Mouse (Mus musculus): Measurements from ENCODE around the gene Ykt6. TPM values are rescaled to one million over a fixed set of nuclear protein-coding genes. Genes with fewer than 3 reads are reported as not detected.

The Ykt6 gene
- polyA plus RNA-seq, 1 experiment from 2014 or later, result 16.6 TPM

DNA sequence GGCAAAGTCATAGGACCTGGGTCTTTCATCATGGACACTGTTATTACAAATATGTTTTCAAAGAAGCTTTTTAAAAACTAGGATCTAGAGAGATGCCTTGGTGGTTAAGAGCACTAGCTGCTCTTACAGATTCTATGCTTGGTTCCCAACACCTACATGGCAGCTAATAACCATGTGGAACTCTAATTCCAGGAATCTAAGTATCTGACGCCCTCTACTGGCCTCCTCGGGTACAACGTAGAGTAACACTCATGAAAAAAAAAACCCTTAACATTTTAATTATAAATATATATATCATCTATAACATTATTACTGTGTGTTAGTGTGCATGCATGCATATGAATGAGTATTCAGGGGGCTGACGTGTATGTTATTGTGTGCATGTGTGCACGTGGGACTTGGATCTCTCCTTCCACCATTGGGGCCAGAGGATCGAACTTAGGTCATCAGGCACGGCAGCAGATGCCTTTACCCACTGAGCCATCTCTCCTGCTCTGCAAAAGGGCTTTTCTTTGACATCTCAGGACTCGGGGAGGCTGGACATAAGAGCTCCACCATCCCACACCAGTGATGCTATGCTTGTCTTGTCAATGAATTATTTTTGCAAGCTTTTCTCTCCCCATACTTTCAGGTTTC is 2.2 kb upstream of the Ykt6 start:
- Histone ChIP-seq H3K4me1 (ENCODE audit: insufficient read depth) (peaks cover 21% of the 10 kb centered on the region), H3K27me3 (ENCODE audit: insufficient read depth, low read length) (no peaks in the 10 kb centered on the region), H3K36me3 (replicated peaks; ENCODE audit: insufficient read depth, low read length) (no peaks in the 10 kb centered on the region), H3K4me2 (ENCODE audit: low read depth, low read length) (no peak overlapping the region), H3K27ac (ENCODE audit: low read depth) (no peak overlapping the region), H3K9me3 (ENCODE audit: low read length) (no peaks in the 10 kb centered on the region), H3K4me3 (ENCODE audit: low read depth, low read length) (no peak overlapping the region), H3K9ac (replicated peaks) (no peak overlapping the region)
- WGBS (ENCODE audit: insufficient replicate concordance), result 37% methylated on average over 8 of the region's 8 CpGs
- ATAC-seq, result no peak
- DNase-seq, result peak; percentile 50
- peak; percentile 68 for TF ChIP-seq CTCF (IDR thresholded peaks at IDR 0.05; ENCODE audit: low read depth)
- no peak for TF ChIP-seq EP300 (IDR thresholded peaks at IDR 0.05; ENCODE audit: low read depth)

DNA sequence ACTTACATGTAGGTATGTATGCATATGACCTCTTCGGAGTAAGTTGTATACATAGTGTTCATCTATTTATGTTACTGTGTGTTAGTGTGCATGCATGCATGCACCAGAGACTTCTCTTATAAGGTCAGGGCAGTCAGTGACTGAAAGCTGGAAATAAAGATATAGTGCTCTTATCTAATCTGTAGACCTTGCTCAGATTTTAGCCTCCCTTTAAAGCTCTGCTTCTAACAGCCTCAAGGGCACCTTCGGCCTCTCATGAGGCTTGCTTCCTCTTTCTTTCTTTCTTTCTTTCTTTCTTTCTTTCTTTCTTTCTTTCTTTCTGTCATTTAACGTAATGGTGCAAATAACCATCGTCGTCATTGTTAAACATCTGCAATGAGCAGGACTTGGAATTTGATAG is 1.1 kb upstream of the Ykt6 start:
- H3K27ac ChIP-seq (ENCODE audit: low read depth), result no peak overlapping the region
- 62% methylated on average over 5 of the region's 5 CpGs for WGBS (ENCODE audit: insufficient replicate concordance)
- H3K4me2 ChIP-seq (ENCODE audit: low read depth, low read length), result peak overlapping the region; percentile 85
- no peak overlapping the region for H3K4me3 ChIP-seq (ENCODE audit: low read depth, low read length)
- peaks cover 6% of the 10 kb centered on the region for H3K36me3 ChIP-seq (replicated peaks; ENCODE audit: insufficient read depth, low read length)
- H3K9me3 ChIP-seq (ENCODE audit: low read length), result no peaks in the 10 kb centered on the region
- H3K4me1 ChIP-seq (ENCODE audit: insufficient read depth), result peaks cover 21% of the 10 kb centered on the region
- no peaks in the 10 kb centered on the region for H3K27me3 ChIP-seq (ENCODE audit: insufficient read depth, low read length)
- no peak for ATAC-seq
- no peak overlapping the region for H3K9ac ChIP-seq (replicated peaks)
- no peak for DNase-seq
- TF ChIP-seq EP300 (IDR thresholded peaks at IDR 0.05; ENCODE audit: low read depth) (no peak), CTCF (IDR thresholded peaks at IDR 0.05; ENCODE audit: low read depth) (no peak)

DNA sequence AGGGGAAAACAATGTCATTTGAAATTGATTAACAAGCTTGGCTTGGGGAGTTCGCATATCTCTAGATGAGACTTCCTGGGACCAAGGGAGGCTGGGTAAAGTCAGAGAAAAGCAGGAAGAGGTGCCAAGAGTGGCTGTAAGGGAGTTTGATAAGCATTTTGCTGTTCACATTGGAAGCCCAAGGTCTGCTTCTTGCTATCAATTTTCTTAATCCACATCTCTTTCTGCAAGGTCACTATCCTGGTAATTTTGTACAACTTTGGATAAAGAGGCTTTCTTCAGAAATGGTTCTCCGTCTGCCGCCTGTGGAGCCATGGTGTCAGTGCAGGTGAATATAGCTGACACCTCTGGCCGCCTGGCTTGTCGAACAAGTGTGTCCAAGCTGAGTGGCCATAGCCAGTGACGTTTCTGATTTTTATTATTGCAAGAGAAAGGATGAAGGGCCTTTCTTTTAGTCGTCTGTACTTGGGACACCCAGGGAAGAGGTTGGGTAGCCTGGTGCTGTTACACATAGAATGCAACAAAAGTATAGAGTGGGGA is 458 bp upstream of the Ykt6 start:
- Histone ChIP-seq H3K4me1 (ENCODE audit: insufficient read depth) (peaks cover 20% of the 10 kb centered on the region), H3K4me3 (ENCODE audit: low read depth, low read length) (peak overlapping the region; percentile 83), H3K4me2 (ENCODE audit: low read depth, low read length) (peak overlapping the region; percentile 85), H3K9ac (replicated peaks) (peak overlapping the region; percentile 91), H3K27me3 (ENCODE audit: insufficient read depth, low read length) (no peaks in the 10 kb centered on the region), H3K27ac (ENCODE audit: low read depth) (peak overlapping the region; percentile 95), H3K9me3 (ENCODE audit: low read length) (no peaks in the 10 kb centered on the region), H3K36me3 (replicated peaks; ENCODE audit: insufficient read depth, low read length) (peaks cover 8% of the 10 kb centered on the region)
- TF ChIP-seq CTCF (IDR thresholded peaks at IDR 0.05; ENCODE audit: low read depth) (peak; percentile 59), EP300 (IDR thresholded peaks at IDR 0.05; ENCODE audit: low read depth) (no peak)
- ATAC-seq (peak; percentile 80), DNase-seq (peak; percentile 62)
- WGBS (ENCODE audit: insufficient replicate concordance), result 5% methylated on average over 7 of the region's 7 CpGs

DNA sequence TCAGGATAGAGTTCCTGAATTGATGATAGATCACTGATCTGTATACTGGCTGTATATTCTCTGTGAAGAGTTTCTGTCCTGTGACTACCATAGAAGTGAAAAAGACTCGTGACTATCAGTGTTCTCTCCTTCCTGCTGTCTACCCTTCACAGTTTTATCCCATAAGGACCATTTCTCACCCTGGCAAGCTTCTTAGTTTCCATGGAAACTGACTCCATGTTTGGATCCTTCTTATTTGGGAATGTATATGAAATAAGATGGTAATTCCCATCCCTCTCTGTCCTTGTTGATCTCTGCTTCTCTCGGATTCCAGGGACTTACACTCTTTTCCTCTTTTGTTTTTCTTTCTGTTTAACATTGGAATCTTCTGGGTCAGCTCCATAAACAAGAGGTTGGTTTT is 4.6 kb downstream of the Ykt6 start:
- Histone ChIP-seq H3K27ac (ENCODE audit: low read depth) (no peak overlapping the region), H3K9ac (replicated peaks) (no peak overlapping the region), H3K36me3 (replicated peaks; ENCODE audit: insufficient read depth, low read length) (peaks cover 57% of the 10 kb centered on the region), H3K4me2 (ENCODE audit: low read depth, low read length) (no peak overlapping the region), H3K4me3 (ENCODE audit: low read depth, low read length) (no peak overlapping the region), H3K27me3 (ENCODE audit: insufficient read depth, low read length) (no peaks in the 10 kb centered on the region), H3K4me1 (ENCODE audit: insufficient read depth) (peaks cover 16% of the 10 kb centered on the region), H3K9me3 (ENCODE audit: low read length) (no peaks in the 10 kb centered on the region)
- WGBS (ENCODE audit: insufficient replicate concordance), result 77% methylated on average over 2 of the region's 2 CpGs
- TF ChIP-seq CTCF (IDR thresholded peaks at IDR 0.05; ENCODE audit: low read depth) (no peak), EP300 (IDR thresholded peaks at IDR 0.05; ENCODE audit: low read depth) (no peak)
- no peak for ATAC-seq
- no peak for DNase-seq

DNA sequence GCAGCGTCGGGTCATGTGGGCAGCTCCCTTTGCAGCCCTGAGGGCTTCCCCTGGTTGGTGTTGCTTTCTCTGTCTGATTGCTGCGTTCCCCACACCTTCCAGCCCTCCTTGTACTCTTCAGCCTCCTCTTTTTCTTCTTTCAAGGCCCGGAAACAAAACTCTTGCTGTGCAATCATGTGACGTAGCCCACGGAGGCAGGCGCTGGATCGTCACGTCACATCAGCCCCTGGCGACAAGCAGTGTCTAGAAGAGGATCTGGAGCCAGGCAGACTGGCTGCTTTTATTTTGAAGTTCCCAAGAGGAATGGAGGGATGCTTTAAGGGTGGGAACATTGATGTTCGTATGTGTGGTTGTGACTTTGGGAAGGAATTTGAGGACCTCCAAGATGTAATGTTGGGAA is 10.4 kb downstream of the Ykt6 start:
- Histone ChIP-seq H3K9ac (replicated peaks) (no peak overlapping the region), H3K4me1 (ENCODE audit: insufficient read depth) (no peaks in the 10 kb centered on the region), H3K36me3 (replicated peaks; ENCODE audit: insufficient read depth, low read length) (peaks cover 53% of the 10 kb centered on the region), H3K27me3 (ENCODE audit: insufficient read depth, low read length) (no peaks in the 10 kb centered on the region), H3K27ac (ENCODE audit: low read depth) (no peak overlapping the region), H3K4me2 (ENCODE audit: low read depth, low read length) (no peak overlapping the region), H3K4me3 (ENCODE audit: low read depth, low read length) (no peak overlapping the region), H3K9me3 (ENCODE audit: low read length) (no peaks in the 10 kb centered on the region)
- 85% methylated on average over 11 of the region's 11 CpGs for WGBS (ENCODE audit: insufficient replicate concordance)
- TF ChIP-seq EP300 (IDR thresholded peaks at IDR 0.05; ENCODE audit: low read depth) (no peak), CTCF (IDR thresholded peaks at IDR 0.05; ENCODE audit: low read depth) (no peak)
- ATAC-seq (no peak), DNase-seq (no peak)

DNA sequence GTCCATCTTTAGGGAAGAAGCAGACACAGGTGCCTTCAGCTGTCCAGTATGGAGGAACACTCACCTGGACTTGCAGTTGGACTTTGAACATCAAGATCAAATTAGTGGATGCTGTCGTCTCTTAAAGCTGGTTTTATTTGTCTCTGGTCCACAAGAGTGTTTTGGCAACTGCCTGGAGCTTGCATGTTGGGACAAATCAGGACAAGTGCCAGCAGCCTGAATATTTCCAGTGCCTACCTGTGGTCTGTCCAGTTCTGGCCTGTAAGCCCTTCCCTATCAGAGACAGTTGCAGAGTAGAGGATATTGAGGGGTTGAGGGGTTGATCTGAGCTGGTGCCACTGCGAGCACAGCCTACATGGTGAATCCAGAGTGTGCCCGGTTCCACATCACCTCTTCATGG is 11.3 kb downstream of the Ykt6 start:
- Histone ChIP-seq H3K9ac (replicated peaks) (no peak overlapping the region), H3K4me1 (ENCODE audit: insufficient read depth) (no peaks in the 10 kb centered on the region), H3K27ac (ENCODE audit: low read depth) (no peak overlapping the region), H3K9me3 (ENCODE audit: low read length) (no peaks in the 10 kb centered on the region), H3K4me2 (ENCODE audit: low read depth, low read length) (no peak overlapping the region), H3K4me3 (ENCODE audit: low read depth, low read length) (no peak overlapping the region), H3K27me3 (ENCODE audit: insufficient read depth, low read length) (no peaks in the 10 kb centered on the region), H3K36me3 (replicated peaks; ENCODE audit: insufficient read depth, low read length) (peaks cover 44% of the 10 kb centered on the region)
- TF ChIP-seq CTCF (IDR thresholded peaks at IDR 0.05; ENCODE audit: low read depth) (no peak), EP300 (IDR thresholded peaks at IDR 0.05; ENCODE audit: low read depth) (no peak)
- WGBS (ENCODE audit: insufficient replicate concordance), result 89% methylated on average over 3 of the region's 3 CpGs
- ATAC-seq (no peak), DNase-seq (no peak)
